26 mouse cellular contexts compared by ENCODE assay signal in the genomic region with DNA sequence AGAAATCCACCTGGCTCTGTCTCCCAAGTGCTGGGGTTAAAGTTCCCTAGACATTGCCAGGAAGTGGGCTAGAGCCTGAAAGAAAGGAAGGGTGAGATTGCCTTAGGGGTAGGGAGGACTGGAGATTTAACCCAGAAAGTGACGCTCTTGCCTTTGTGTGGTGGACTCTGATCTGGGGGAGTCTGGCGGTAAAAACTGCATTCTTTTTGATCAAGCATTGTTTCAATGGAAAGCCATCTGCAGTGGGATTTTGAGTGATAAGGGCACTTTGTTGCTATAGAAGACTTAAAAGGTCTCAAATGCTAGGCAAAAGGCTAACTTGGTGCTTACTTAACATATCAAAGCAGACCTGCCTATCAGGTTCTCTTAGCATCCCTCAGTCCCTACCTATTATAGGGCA.
"Had no signal": no experiment of that assay in that cellular context is flagged by ENCODE, and none has a peak within 500 bp of the region (broad histone marks: within the 10 kb centered on the region; RNA-seq: fewer than 3 reads in every experiment).

No protein-coding gene starts in this region.

- ATAC-seq: inflammation-experienced regulatory T-cells, adult 6 months; intestine, embryonic 15.5 days; intestine, postnatal 0 days; liver, embryonic 12.5 days had no signal

- H3K9ac ChIP-seq: heart, embryonic 13.5 days; heart, embryonic 15.5 days; hindbrain, embryonic 13.5 days; hindbrain, embryonic 15.5 days; intestine, embryonic 15.5 days; limb, embryonic 12.5 days; liver, embryonic 12.5 days; liver, embryonic 14.5 days had no signal

- H3K9me3 ChIP-seq: heart, embryonic 13.5 days; heart, embryonic 15.5 days; hindbrain, embryonic 13.5 days; hindbrain, embryonic 15.5 days; intestine, embryonic 15.5 days; limb, embryonic 10.5 days; limb, embryonic 12.5 days; liver, embryonic 12.5 days had no signal

- H3K4me1 ChIP-seq: hindbrain, embryonic 13.5 days; hindbrain, embryonic 15.5 days; intestine, embryonic 15.5 days; limb, embryonic 10.5 days; limb, embryonic 12.5 days; liver, embryonic 12.5 days had no signal

- DNase-seq: gastrocnemius, postnatal 14 days; gastrocnemius, postnatal 36 days; heart, adult 11 months; heart, adult 2 months; heart, postnatal 14 days; heart, postnatal 36 days; kidney, adult 18-20 months; kidney, adult 8-10 months; kidney, postnatal 14 days; kidney, postnatal 36 days; layer of hippocampus, adult 9-11 months; liver had no signal

- H3K27me3 ChIP-seq: heart, embryonic 15.5 days; hindbrain, embryonic 15.5 days; intestine, embryonic 15.5 days had no signal

- H3K4me2 ChIP-seq: heart, embryonic 11.5 days; heart, embryonic 13.5 days; heart, embryonic 15.5 days; hindbrain, embryonic 13.5 days; hindbrain, embryonic 15.5 days; intestine, embryonic 15.5 days; limb, embryonic 12.5 days; liver, embryonic 12.5 days had no signal

- H3K4me3 ChIP-seq: heart, adult 2 months; heart, embryonic 13.5 days; heart, embryonic 15.5 days; hindbrain, embryonic 13.5 days; hindbrain, embryonic 15.5 days; intestine, embryonic 15.5 days; left cerebral cortex, adult 2 months; limb, embryonic 10.5 days; limb, embryonic 12.5 days; liver, embryonic 12.5 days had no signal

- H3K36me3 ChIP-seq: heart, embryonic 13.5 days; heart, embryonic 15.5 days; hindbrain, embryonic 13.5 days; hindbrain, embryonic 15.5 days; intestine, embryonic 15.5 days; limb, embryonic 10.5 days; limb, embryonic 12.5 days; liver, embryonic 12.5 days had no signal

- H3K27ac ChIP-seq: heart, adult 2 months; heart, embryonic 13.5 days; heart, embryonic 15.5 days; hindbrain, embryonic 13.5 days; hindbrain, embryonic 15.5 days; intestine, embryonic 15.5 days; kidney, postnatal 0 days; left cerebral cortex, adult 2 months; limb, embryonic 10.5 days; limb, embryonic 12.5 days; liver, embryonic 12.5 days; liver, embryonic 14.5 days had no signal
